Mouse (Mus musculus): ENCODE results near the gene A2ml1.
"Not testable (repeated sequence)": the region's sequence is repeated elsewhere in the genome, so short reads cannot be mapped to it uniquely, and the experiment has no call there.

The A2ml1 gene

GRCm38 (mm10) chr6:128581508-128581907, at the start of gene A2ml1:
A2ml1 (minus strand) TSS chr6:128581608.
- no peak for DNase-seq

- DNase-seq: peak; percentile 39
Measured at GRCm38 (mm10) chr6:128629771-128630739, 48.6 kb upstream of the A2ml1 start.

GRCm38 (mm10) chr6:128625246-128625645, 43.8 kb upstream of the A2ml1 start:
- not testable (repeated sequence) for DNase-seq

GRCm38 (mm10) chr6:128624425-128624824, 43.0 kb upstream of the A2ml1 start:
- DNase-seq: peak; percentile 31

GRCm38 (mm10) chr6:128623433-128623832, 42.0 kb upstream of the A2ml1 start, which contains the start of gene Klrb1a:
Klrb1a (minus strand) TSS chr6:128623533.
- DNase-seq: not testable (repeated sequence)

GRCm38 (mm10) chr6:128622733-128623132, 41.3 kb upstream of the A2ml1 start:
- DNase-seq: no peak

GRCm38 (mm10) chr6:128606350-128606749, 24.9 kb upstream of the A2ml1 start:
- no peak for DNase-seq

- no peak for DNase-seq
Measured at GRCm38 (mm10) chr6:128604512-128604911, 23.1 kb upstream of the A2ml1 start.

- no peak for DNase-seq
Measured at GRCm38 (mm10) chr6:128602463-128603201, 21.2 kb upstream of the A2ml1 start.

- no peak for DNase-seq
Measured at GRCm38 (mm10) chr6:128602026-128602425, 20.6 kb upstream of the A2ml1 start.

GRCm38 (mm10) chr6:128599555-128599954, 18.1 kb upstream of the A2ml1 start:
- DNase-seq: no peak

GRCm38 (mm10) chr6:128598256-128599047, 17.0 kb upstream of the A2ml1 start:
- no peak for DNase-seq

- peak; percentile 22 for DNase-seq
Measured at GRCm38 (mm10) chr6:128597121-128597522, 15.7 kb upstream of the A2ml1 start.

GRCm38 (mm10) chr6:128594651-128595050, 13.2 kb upstream of the A2ml1 start:
- DNase-seq: no peak

GRCm38 (mm10) chr6:128589426-128589825, 8.0 kb upstream of the A2ml1 start:
- DNase-seq: no peak

- DNase-seq: no peak
Measured at GRCm38 (mm10) chr6:128587619-128588018, 6.2 kb upstream of the A2ml1 start.

- no peak for DNase-seq
Measured at GRCm38 (mm10) chr6:128585642-128586245, 4.3 kb upstream of the A2ml1 start.

- DNase-seq: no peak
Measured at GRCm38 (mm10) chr6:128584070-128584660, 2.8 kb upstream of the A2ml1 start.

GRCm38 (mm10) chr6:128577301-128577700, 4.1 kb downstream of the A2ml1 start:
- no peak for DNase-seq

- DNase-seq: no peak
Measured at GRCm38 (mm10) chr6:128566589-128566988, 14.8 kb downstream of the A2ml1 start.

GRCm38 (mm10) chr6:128554049-128554448, 27.4 kb downstream of the A2ml1 start:
- DNase-seq: no peak
